Mouse (Mus musculus) regulatory T cell (primary cell): ENCODE data around the gene H2-M10.1.
"Not testable (repeated sequence)": the region's sequence is repeated elsewhere in the genome, so short reads cannot be mapped to it uniquely, and the experiment has no call there.

Source experiments
- in situ Hi-C: fragments of 300-600 bp; cut with MboI, MseI; formaldehyde crosslinking; loops from one replicate; pipeline ENCODE4 v1.15.1; 2025; ENCODE audit warnings: high pct_unique_total_duplicates

H2-M10.1 gene

GRCm38 (mm10) chr17:36326055-36326454 lies at the start of gene H2-M10.1:
H2-M10.1 (minus strand) TSS chr17:36326155.
- in situ Hi-C loops = no loop called here

GRCm38 (mm10) chr17:36368317-36368716 lies 42.4 kb upstream of the H2-M10.1 start, which contains the start of gene H2-M10.3:
H2-M10.3 (minus strand) TSS chr17:36368417.
- in situ Hi-C loops = not testable (repeated sequence)

GRCm38 (mm10) chr17:36362404-36362803 lies 36.4 kb upstream of the H2-M10.1 start:
- in situ Hi-C loops = not testable (repeated sequence)

GRCm38 (mm10) chr17:36357512-36357911 lies 31.6 kb upstream of the H2-M10.1 start:
- in situ Hi-C loops = loop anchor here (5.0 to 10.0 kb wide), 2 partner anchors 60 to 417 kb away; partner anchors contain the start of gene H2-M10.5

GRCm38 (mm10) chr17:36355763-36356162 lies 29.8 kb upstream of the H2-M10.1 start:
- in situ Hi-C loops = loop anchor here (5.0 to 10.0 kb wide), 2 partner anchors 62 to 419 kb away; partner anchors contain the start of gene H2-M10.5

GRCm38 (mm10) chr17:36355343-36355742 lies 29.4 kb upstream of the H2-M10.1 start:
- in situ Hi-C loops = loop anchor here (5.0 to 10.0 kb wide), 2 partner anchors 62 to 419 kb away; partner anchors contain the start of gene H2-M10.5

- in situ Hi-C loops = no loop called here
Measured at GRCm38 (mm10) chr17:36315689-36316253, 10.2 kb downstream of the H2-M10.1 start.

- in situ Hi-C loops = no loop called here
Measured at GRCm38 (mm10) chr17:36315041-36315688, 10.8 kb downstream of the H2-M10.1 start.

- in situ Hi-C loops = loop anchor here (5.0 kb wide), 1 partner anchor 103 kb away; no protein-coding TSS in a partner anchor
Measured at GRCm38 (mm10) chr17:36314511-36314910, 11.4 kb downstream of the H2-M10.1 start.

GRCm38 (mm10) chr17:36309293-36309692 lies 16.7 kb downstream of the H2-M10.1 start:
- in situ Hi-C loops = no loop called here

- in situ Hi-C loops = not testable (repeated sequence)
Measured at GRCm38 (mm10) chr17:36308855-36309254, 17.1 kb downstream of the H2-M10.1 start.

GRCm38 (mm10) chr17:36286390-36286789 lies 39.6 kb downstream of the H2-M10.1 start, which contains the start of gene H2-M10.2:
H2-M10.2 (minus strand) TSS chr17:36286490.
- in situ Hi-C loops = no loop called here

GRCm38 (mm10) chr17:36281521-36282245 lies 44.3 kb downstream of the H2-M10.1 start:
- in situ Hi-C loops = no loop called here

- in situ Hi-C loops = no loop called here
Measured at GRCm38 (mm10) chr17:36274776-36275175, 51.2 kb downstream of the H2-M10.1 start.

- in situ Hi-C loops = no loop called here
Measured at GRCm38 (mm10) chr17:36273796-36274195, 52.2 kb downstream of the H2-M10.1 start.
